Mouse (Mus musculus) urinary bladder, postnatal 10 days (tissue): ENCODE results near the gene Cnpy1.

Experiments used
- DNase-seq: peaks from one replicate; pipeline ENCODE4 v3.0.0; 2022; ENCODE audit warnings: low spot score

Gene Cnpy1

DNA sequence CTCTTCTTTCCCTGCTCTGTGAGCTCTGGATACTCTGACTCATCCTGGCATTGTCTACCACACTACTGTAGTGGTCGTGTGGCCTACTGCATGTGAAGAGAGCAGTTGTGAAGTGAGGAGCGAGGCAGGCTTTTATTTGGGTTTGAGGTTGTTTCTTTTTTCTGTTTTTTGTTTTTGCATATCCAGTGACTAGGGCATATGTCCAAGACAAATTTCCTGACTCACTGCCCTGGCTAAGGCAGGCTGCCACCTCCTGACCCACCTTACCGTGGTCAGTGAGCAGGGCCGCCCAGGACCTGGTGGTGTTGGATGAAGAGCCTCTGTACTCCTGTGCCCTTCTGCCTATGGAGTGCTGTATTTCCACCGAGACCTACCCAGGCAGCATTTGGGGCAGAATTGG, 5.8 kb downstream of the Cnpy1 start:
- DNase-seq, result no peak

DNA sequence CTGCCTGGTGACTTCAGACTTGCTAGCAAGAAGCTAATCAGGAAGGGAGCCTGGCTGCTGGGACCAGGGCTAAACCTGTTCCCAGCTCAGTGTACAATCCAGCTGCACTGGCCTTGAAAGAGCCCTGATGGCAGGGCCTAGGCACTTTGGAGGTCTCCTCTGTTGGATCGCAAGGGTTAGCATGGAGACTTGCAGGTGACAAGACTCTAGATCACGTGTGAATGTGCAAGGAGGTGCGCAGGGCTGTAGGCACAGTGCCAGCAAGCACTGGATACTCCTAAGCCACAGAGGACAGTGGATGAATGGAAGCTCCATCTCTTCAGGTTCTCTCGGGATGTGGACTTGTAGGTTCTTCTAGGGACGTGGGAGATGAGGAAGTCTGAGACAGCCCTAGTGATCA, 6.7 kb downstream of the Cnpy1 start:
- DNase-seq, result no peak

DNA sequence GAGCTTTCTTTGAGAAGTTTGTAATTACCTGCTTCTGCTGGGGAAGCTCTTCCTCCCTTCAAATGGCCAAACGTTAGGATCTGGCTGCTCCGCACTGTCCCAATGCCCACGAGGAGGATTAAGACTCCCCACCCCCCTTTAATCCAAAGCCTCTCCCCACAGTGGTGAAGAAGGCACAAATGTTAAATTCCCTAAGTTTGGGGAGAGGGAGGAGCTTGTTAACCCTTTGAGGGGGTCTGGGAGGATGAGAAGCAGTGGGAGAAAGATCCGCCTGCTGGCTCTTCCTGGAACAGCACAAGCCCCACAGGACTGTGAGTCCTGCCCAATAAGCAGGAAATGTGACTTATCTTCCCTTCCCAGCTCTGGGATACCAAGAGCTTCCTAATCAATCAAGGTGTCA, 7.5 kb downstream of the Cnpy1 start:
- DNase-seq, result no peak

DNA sequence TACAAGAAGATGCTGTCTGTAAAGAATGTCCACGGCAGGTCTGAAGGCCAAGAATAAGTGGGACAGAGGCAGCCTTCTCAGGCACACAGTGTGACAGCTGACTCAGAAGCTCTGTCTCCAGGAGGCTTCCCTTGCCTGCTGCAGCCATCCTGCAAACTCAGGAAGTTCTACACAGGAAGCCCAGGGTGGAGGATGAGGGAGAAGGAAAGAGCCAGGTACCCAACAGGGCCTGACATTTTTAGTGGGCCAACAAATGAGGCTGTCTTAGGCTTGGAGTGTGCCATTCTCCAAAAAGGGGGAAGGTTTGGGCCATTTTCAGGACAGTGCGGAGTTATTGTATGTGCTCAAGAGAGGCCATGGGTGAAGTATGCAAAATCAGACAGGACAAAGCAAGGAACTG, 7.9 kb downstream of the Cnpy1 start:
- no peak for DNase-seq

DNA sequence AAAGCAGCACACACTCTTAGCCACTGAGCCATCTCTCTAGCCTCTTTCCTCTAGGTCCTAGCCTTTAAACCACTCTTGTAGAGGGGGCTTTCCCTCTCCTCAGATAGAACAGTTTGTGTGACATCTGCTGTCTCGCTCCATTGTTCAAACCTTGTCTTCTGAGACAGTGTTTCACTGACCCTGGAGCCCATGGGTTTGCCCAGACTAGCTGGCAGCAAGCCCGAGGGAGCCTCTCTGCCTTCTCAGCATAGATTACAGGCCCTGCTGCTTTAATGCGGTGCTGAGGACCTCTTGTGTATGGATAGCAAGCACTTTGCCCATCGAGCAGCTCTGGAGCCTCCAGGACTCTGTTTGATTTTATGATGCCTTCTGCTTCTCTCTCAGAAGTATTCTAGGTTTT, 8.6 kb downstream of the Cnpy1 start:
- DNase-seq, result no peak

DNA sequence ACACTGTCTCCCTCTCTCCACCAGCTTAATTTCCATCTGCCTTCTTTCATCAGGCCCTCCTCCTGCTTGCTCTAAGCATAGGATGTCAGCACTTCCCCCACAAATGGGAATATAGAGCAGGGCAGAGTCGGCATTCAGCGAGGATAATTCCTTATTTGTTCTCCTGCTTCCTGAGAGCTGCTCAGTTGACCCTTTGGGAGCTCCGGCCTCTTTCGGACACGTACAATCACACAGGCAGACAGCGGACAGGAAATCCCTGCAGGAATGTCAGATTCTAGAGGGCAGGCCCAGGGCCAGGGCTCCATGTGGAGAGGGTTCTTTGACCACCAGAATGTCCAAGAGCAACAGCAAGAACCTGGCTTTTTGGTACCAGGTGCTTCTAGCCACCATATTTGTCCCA, 9.5 kb downstream of the Cnpy1 start:
- no peak for DNase-seq

DNA sequence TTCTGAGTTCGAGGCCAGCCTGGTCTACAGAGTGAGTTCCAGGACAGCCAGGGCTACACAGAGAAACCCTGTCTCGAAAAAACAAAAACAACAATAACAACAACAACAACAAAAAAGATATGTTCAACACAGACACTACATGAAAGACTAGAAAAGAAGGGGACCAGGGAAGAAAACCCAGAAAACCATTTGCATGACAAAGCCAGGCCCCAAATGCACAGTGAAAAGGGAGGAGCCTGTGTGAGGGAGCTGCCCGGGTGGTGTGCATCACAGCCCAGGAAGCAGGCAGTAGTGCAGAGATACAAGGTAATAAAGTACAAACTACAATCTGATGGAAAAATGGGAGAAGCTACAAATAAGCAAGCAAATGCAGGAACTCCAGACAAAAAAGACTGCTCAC, 13.5 kb downstream of the Cnpy1 start:
- DNase-seq, result no peak

DNA sequence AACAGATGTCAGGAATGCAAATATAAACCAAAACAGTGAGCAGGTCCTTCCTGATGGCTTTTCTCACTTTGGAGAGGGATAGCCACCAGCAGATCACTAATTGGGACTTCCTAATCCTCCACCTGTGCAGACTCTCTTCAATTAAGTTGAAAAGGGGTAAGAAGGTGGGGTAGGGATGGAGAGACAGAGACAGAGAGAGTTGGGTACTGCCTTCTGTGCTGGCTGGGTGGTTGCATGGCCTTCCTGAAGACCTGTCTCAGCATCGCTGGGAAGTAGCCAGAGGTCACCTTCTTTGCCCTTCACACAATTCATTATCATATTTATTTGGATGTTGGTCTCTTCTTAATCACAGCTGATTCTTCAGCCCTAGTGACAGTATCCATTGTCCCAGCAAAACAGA, 26.0 kb downstream of the Cnpy1 start:
- no peak for DNase-seq

DNA sequence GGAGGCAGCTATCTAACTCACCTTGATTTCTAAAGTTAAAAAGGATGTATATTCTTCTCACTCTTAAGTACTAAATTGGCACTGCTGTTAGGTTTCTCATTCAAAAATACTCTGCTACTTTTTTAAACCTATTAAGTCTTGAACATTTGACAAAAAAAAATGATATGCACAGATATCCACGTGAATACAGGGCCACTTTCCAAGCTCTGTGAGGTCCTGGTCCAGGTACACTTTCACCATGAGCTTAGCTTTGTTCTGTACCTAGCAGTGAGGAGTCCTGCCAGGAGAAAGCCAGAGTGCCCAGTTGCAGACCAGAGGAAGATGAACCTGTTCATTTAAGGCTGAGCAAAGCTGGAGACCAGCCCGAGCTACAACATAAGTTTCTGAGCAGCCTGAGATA, 32.2 kb downstream of the Cnpy1 start:
- DNase-seq, result no peak

DNA sequence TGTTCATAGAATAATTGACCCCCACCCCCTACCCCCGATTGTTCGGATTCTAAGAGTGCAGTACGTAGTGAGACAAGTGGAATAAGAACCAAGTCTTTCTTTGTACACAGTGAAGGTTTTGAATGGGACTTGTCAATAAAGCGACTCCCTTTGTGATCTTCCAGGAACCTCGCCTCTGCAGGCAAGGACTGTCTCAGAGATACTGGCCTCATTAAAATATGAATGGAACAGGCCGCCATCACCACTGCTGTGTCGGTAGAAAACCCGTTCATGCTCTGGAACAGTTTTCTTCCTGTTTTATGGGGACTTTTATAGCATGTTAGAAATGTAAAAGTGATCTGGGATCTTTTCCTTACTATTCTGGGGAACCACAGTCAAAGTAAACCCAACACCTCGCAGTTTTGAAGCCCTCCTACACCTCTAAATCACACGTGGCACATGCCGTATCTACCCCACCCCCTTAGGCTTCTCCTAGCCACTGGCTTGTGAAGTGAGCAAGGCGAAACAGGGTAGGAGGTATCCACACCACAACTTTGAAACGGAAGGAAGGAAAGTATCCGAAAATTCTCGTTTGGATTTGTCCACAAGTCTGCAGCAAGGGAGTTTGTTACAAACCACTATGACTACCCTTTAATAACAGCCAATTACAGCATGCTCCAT, 33.8 kb downstream of the Cnpy1 start:
- no peak for DNase-seq

DNA sequence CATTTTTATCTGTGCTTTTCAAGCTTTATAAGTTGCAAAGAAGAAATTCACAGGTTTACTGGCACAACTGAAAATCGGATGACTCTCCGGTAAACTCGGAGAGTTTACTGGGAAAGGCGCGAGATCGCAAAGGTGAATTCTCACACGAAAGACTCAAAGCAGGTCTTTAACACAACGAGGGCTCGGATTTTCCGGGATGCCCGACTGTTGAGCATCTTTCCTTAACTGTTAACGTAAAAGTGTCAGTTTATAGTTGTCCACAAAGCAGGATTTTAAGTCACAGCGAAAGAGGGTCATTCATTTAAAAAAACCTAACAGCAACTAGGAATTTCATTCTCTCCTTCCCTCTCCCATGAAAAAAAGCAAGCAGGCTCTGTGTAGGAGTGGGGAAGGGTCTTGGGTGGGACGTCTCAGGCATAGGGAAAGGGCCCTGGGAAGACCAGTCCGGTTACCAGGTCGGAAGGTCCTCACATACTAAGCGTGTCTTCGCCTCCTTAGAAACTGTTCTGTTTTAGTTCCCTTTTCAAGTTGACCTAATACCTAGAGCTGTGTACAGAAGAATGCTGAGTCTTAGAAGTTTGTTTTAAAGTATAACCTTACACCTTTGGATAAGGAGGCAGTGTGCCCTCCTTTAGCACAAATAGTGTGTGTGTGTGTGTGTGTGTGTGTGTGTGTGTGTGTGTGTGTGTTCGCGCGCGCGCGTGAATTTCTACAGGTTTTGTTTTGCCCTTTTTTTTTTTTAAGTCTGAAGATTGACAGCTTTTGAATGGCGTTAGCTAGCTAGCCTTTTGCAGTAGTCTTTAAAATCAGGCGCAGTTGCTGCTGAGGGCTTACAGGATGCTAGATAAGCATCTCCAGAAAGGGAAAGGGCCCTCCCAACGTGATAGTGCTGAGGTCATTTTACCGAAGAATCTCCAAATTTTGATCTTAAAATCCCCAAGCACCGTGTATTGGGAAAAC, 34.7 kb downstream of the Cnpy1 start:
- no peak for DNase-seq

DNA sequence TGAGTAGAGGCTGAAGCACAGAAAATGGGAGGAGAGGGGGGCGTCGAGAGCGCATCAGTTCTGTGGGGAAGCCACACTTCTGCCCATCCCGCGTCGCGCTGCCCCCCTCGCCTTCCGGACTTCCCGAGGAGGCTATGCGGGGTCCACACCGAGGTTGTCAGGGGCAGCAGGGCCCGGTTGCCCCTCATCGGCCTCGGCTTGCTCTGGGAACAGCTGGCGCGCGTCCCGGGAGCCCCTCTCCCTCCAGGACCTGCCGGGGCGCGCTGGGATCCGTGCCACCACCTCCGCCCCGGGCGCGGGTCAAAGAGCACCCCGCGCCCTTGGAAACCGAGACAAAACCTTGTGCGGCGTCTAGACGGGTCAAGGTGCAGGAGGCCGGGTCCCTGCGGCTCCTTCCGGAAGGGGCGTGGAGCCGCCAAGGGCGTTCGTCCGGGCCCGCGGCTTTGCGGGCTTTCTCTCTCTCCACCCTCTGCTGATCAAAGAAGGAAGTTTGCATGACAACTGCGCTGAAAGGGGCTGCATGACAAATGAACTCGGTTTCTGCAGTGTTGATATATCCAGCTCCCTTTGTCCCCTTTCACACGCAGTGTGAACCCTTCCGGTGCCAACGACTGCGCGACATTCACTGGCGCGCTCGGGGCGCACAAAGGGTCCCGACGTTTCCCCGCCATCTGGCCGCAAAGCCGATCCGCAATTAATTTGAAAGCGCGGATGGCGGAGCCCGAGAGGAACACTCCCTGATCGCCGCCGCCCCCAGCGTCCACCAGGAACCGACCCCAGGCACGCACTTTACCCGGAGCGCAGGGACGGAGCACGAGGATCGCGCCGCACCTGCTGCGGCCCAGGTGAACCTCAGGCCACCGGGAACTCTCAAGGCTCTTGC, 35.8 kb downstream of the Cnpy1 start:
- DNase-seq, result no peak

DNA sequence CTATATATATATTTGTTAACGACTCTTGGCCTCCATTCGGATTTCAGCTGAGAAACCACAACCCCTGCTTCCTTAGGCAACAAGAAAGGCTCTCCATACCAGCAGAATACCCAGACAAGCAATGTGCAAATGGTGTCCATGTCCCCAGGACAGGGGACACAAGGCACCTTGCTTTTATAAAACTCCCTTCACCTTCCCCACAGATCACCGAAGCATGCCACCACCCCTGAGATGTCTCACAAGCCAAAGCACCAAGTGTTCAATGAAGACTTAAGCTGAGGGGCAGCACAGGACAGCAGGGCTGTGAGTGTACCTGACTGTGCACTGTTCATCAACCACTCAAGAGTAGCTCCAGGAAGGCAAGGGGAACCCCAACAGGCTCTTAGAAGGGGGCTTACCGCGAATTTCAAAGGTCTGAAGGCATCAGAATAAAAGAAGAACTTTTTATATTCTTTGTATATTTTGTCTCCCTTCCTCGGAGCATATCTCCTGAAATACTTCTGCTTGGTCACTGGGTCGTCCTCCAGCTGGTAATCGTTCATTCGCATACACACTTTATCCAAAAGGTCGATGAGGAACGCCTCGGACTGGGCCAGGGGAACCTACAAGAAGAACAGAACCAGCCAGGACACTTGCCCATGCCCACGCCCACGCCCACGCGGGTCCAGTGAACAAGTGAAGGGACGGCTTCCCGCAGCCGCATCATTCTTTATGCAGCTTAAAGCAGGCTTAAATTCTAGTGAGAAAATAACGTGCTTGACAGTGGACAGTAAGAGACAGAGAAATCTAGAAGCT, 36.7 kb downstream of the Cnpy1 start:
- DNase-seq, result no peak

DNA sequence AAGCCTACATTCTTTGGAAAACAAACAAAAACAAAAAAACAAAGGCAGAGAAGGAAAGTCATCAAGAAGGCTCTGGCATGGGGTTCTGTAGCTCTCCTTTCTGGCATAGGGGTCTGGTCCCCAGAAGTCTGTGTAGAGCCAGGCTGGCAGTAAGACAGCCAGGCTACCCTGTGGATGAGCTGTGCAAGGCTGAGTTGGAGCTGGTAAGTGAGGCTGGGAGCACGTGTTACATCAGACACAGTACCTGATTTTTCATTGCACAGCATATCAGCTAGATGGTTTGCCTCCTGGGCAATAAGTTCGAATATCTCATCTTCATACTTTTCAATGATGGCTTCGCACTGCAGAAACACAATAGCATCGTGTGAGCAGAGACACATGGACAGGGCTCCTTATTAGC, 38.6 kb downstream of the Cnpy1 start:
- DNase-seq, result no peak

DNA sequence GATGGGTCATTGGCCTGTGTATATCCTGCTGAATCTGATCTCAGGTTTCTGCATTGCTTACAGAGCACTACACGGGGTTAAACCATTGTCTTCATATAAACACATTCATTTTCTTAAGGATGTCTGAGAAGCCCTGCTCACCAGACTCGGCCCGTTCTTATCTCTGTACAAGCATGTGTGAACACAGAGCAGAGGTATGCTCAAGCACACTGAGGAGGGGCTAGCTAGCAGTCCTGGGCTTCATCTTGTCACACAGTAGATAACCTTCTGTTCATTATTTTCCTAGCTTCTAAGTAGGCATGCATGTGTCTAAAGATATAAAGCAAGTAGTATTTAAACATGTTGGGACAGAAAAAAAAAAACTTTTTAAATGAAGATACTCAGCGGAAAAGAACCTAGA, 39.2 kb downstream of the Cnpy1 start:
- no peak for DNase-seq

DNA sequence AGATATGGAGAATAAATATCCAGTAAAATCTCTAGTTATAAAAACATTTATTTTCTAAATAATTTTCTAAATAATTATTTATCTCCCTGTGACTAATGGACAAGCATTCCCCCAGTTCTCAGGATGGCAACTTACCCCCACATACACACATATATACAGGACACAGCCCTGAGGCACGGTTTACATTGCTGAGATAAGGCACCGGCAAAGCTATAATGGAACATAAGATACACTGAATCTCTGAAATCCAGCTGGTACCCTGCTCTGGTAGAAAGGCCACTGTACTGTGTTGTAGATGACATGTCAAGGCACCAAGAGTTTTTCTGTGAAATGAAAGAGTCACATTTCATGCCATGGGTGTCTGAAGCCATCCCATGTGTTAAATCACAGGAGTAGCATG, 40.9 kb downstream of the Cnpy1 start:
- DNase-seq, result no peak

DNA sequence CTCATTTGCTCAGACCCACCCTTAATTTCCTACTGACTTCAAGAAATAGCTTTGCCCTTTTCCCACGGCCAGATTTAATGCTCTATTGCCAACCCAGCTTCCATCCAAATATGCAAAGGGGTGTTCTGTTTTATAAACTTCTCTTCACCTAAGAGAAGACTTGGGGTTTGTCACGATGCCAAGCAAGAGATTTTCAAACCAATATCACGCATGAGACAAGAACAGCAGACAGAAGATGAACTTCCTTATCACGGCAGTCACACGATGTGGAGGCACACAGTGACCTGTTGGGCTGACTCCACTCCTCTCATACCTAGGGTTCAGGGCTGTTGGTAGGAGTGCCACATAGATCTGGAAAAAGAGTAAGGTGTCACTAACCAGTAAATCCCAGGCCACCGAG, 42.5 kb downstream of the Cnpy1 start:
- no peak for DNase-seq

DNA sequence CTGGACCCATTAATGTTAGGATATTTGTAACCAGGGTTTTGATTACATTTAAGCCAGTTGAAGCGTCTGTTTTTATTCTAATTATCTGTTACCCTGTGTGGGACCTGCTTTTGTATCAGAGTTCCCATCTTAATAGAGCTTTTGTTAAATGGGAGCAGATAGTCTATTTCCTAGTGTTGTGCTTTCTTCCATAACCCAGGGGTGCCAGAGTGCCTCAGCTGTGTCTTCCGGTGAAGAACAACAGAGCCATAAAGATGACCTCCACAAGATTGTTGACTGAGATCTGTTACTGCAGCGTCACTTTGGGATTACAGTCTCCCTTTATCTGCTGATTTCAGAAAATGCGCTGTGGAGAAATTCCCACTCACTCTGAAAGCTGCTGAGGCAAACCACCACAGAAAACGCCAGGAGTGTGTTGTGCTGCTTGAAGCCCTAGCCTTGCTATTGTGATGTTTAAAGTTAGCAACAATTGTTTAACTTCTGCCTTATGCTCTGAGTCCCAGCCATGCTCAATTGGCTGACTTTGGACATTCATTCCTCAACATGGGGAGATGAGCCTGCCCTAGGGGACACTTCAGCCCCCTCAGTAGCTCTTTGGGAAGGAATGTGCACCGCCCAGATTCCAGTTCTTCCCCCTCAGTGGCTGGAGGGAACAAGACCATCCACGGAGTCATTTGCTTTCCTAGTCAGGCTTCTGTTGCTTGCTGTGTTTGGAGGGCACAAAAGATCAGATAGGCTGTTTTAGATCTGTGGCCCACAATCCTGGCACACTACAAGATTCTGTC, 46.3 kb downstream of the Cnpy1 start:
- DNase-seq, result no peak

DNA sequence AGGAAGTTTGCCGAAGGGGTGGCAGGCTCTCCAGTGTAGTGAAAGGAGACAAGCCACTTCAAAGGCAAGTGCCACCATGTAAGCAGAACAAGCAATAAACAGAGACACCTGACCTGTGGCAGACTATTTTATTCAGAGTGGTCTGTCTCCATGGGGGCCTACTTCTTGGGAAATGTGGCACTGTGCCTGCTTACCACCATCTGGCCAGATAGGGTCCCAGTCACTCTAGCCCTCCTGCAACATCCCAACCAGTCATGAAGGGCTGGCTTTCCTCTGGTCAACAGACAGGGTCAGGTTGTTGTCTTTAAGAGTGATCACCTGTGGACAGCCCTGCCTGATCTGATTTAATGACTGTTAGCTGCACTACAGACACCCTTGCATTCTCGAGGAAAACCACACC, 50.1 kb downstream of the Cnpy1 start:
- DNase-seq, result no peak

DNA sequence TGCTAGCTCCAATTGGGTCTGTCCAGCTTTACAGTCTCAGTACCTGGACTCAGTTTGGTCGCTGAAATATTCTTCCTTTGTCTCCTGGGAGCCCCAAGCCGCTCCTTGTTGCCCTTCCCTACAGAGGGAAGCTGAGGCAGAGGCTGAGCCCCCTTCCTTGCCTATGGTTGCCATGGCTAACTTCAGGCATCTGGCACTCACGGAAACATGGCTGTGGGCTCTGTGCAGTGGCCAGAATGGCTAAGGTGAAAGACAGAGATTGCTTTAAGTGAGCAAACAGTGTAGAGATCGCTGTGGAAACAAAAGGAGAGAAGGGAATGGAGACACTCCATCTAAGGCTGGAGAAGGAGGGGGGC, 53.5 kb downstream of the Cnpy1 start:
- no peak for DNase-seq
